Mouse (Mus musculus) layer of hippocampus, postnatal 14 days (tissue): ENCODE results near the gene E130311K13Rik. TPM values are rescaled to one million over a fixed set of nuclear protein-coding genes. Genes with fewer than 3 reads are reported as not detected.

Source experiments
- DNase-seq, 2 experiments: peaks; one replicate each; pipeline ENCODE4 v3.0.0; 2021 to 2022; ENCODE audit warnings: low spot score in 2 of 2, mixed read lengths in 1 of 2
- total RNA-seq, 2 experiments: library from RNA; stranded (reverse); gene quantifications; 2 replicates each; pipeline ENCODE4 v1.2.3; 2021

Gene E130311K13Rik
- total RNA-seq, 2 experiments from 2014 or later = 11.7 to 12.5 TPM

DNA sequence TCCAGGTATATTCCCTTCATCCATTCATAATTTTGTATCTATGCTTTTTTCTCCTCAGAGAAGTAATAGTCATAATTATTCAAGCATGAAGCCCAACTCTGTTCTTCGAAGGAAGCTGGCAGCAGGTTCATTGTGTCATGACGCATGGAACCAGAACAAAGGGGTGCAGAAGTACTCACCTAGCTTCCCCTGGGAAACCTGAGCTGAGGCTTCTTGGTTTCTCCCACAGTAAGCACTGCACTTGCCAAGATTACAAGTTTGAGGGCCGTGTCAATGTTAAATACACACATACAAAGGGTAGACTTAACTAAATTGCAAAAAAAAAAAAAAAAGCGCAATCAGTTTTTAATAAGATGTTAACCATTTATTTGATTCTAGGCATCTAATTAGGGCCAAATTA is 33.0 kb downstream of the E130311K13Rik start:
- DNase-seq = no peak

DNA sequence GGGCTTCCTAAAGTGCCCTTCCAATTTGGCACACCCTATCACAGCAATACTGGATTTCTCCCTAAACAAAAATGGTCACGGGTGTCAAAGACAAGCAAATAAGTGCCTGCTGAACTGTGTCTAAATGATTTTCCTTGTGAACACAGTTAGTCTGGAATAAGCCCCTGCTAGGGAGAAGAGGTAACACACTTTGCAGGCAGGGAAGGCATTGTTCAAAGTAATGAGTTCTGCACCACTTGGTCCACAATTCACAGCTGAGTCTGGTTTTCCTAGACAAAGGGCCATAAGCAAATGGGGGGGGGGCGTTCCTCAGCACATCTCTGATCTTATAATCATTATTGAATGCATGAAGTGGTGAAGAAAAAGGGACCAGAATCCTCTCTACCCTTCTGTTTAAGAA is 33.5 kb downstream of the E130311K13Rik start:
- no peak for DNase-seq

DNA sequence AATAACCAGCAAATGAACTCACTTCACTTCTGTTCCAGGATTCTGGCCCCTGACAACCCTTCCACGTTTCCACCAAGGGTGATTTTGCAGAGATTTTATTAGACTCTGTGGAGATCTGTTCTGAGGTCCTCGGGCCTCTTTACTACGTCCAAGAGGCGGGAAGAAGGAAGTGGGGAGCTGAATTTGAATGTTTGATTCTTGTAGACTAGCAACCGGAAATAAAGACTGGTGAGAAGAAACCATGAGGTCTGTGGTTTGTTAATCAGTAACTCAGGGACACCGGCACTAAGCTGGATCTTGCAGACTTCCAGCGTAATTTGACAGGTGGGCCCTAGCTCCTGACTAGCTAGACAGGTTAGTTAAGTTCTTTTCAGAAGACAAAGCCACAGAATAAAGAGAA is 35.6 kb downstream of the E130311K13Rik start:
- DNase-seq = no peak

DNA sequence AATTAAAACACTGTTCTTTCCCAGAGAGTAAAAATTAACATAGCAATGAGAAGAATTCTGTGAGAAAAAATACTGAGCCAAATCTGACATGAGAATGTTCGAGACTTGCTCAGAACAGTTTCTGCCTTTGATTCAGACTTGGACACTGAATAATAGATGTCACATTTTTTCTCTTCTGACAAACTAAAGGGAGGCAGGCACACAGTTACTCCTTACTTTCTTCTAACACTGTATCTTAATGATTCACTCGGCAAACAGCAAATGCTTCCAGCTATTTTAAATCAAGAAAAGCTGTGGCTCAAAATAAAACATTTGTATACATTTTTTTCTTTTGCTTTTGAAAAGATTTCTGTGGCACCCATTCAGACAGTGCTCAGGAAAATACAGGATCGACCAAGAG is 37.1 kb downstream of the E130311K13Rik start:
- DNase-seq = no peak

DNA sequence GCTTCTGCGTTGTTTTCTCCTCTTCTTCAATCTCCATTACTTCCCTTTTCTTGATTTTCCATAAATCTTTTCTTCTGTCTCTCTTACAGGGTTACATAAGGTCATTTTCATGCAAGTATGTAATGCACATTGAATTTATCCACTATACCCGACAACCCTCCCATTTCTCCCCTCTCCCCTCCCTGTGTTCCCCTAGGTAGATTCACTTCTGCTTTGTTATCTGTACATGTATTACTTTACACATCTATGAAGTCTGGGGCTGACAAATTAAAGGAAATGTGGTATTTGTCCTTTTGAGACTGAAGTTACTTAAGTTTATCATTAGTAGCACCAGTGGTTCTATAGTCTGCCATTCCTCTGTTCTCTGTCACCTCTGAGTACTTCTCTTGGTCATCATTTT is 48.2 kb downstream of the E130311K13Rik start:
- no peak for DNase-seq

DNA sequence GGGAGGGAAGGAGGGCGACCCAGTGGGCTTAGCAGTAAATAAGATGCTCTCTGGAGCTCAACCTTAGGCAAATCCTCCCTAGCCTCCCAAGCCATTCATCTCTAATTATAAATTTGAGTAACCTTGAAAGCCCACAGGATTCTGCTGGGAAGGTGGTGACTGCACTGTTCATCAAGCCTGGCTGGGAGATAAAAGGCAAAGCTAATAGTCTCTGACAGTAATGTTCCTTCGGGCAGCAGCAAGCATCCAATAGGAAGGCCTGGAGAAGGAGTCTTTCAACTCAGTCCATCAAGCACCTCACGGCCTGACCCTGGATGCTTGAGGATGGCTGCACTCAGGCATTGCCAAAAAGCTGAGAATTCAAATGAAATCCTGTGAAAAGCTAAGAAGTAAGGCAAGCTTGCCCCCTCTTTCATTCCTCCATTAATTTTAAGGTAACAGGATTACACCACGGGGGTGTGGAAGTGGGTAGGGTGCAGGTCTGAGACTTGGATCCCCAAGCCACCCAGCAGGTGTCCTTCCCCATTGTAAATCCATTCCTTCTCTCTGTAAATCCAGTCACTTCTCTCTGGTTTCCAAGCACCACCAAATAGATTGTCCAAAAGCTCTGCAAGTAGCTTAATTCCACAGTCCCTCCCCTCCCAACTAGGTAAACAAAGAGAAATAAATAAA is 50.1 kb downstream of the E130311K13Rik start:
- DNase-seq = no peak

DNA sequence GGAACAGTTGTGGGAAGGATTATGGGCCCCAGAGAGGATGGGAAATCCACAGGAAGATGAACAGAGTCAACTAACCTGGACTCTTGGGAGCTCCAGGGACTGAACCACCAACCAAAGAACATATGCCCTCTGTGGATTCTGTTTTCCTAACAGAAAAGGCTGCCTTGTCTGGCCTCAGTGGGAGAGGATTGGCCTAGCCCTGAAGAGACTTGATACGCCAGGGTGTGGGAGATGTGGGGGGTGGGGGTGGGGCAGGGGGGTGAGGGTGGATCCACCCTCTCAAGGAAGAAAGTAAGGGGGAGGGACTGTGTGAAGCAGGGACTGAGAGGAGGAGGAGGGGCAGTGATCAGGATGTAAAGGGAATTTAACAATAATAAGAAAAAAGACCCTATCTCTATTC is 56.5 kb downstream of the E130311K13Rik start:
- DNase-seq = no peak

DNA sequence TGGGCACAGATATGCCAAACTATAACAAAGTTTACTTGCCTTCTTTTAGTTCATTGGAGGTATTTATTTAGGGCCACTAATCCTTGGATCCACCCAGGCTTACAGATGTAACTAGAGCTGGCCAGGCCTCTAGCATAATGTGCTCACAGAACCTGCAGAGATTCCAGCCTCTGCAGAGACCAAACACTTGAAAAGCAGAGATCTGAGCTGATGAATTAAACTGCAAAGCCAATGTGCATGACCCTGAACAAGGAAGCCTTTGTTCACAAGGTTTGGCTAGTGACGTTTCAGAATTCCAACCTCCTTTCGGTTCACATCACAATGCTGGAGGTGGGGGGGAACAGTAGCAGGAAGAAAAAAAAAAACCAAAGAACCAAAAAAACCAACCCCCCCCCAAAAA is 58.0 kb downstream of the E130311K13Rik start:
- no peak for DNase-seq

DNA sequence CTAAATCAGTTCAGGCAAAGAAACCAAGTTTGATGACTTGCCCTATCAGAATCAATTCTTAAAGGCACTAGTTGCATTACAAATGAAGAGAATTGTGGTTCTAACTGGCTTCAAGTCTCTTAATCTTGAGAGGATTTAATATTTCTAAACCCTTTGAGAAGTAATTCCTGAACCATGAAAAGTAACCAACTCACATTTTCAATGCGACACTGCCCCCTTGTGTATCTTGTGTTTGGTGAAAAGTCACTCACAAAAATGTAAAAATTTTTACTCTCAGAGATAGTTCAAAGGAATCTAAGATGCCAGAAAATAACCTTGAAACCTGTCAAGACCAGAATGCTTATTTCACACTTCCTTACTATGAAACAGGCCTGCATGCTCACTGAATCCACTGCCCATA is 61.0 kb downstream of the E130311K13Rik start:
- DNase-seq = peak; percentile 47 to 70

DNA sequence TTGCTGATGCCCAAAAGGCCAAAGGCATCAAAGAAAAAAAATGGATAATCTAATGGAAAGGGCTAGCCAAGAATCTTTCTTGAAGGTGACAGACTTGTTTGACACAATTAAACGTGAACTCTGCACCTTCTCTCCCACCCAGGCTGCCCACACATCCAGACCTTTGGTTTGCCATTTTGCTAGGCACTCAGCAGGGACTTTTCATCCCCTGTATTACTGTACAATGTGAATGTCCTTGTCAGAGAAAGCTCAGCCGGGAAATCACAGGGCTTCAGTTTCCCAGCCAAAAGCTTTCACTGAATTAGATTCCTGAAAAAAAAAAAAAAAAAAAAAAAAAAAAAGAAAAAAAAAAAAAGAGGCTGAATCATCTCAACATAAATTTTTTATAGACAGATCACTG is 64.2 kb downstream of the E130311K13Rik start:
- no peak for DNase-seq

Other genes with a start within 250 kb of the E130311K13Rik start
- 1 to 10 TPM; 7.7 to 9.1 TPM for gene Plch1, start 30.0 kb downstream of the E130311K13Rik start, total RNA-seq
- gene Slc33a1, start 35.3 kb upstream of the E130311K13Rik start, total RNA-seq = 10 to 100 TPM; 25.5 to 28.3 TPM
- 10 to 100 TPM; 38.6 to 39.0 TPM for gene Gmps, start 46.6 kb upstream of the E130311K13Rik start, total RNA-seq
- gene Vmn2r1, start 152.1 kb upstream of the E130311K13Rik start, total RNA-seq = under 1 TPM; 0.53 to 0.74 TPM
- not detected for gene Vmn2r2, start 212.5 kb upstream of the E130311K13Rik start, total RNA-seq